12 mouse cellular contexts compared by ENCODE assay signal in genomic region chr9:70249881-70250681, GRCm38 (mm10). TPM values are rescaled to one million over a fixed set of nuclear protein-coding genes. Genes with fewer than 3 reads are reported as not detected.
DNase-seq lines count a peak whose midpoint lies in the region; ATAC-seq and TF ChIP-seq lines count a peak whose summit lies in the region.
"Had no signal": no experiment of that assay in that cellular context is flagged by ENCODE, and none has a peak within 500 bp of the region (broad histone marks: within the 10 kb centered on the region; RNA-seq: fewer than 3 reads in every experiment).

No protein-coding gene starts in this region.

- H3K27ac ChIP-seq in gastrocnemius, adult 2 months = peak overlapping the region; percentile 62
- H3K27ac ChIP-seq in embryonic fibroblast, embryonic 13.5 days (ENCODE audit: insufficient read depth, low read length) = peak overlapping the region; percentile 73
- H3K27ac ChIP-seq in lung, embryonic 14.5 days (ENCODE audit: low read depth) = peak overlapping the region; percentile 27; the same call in 1 of the 2 replicates
- no peak overlapping the region for H3K27ac ChIP-seq in thymus, adult 2 months (ENCODE audit: control insufficient read depth, insufficient read depth, low read length)
- H3K27ac ChIP-seq: forebrain, embryonic 15.5 days; hindbrain, embryonic 15.5 days had no signal

- TF ChIP-seq CTCF in gastrocnemius, adult 2 months (IDR thresholded peaks at IDR 0.05) = no peak
- no peak for TF ChIP-seq CTCF in E14TG2a.4 (conservative IDR thresholded peaks at IDR 0.05; ENCODE audit: low read length)
- no peak for TF ChIP-seq CTCF in embryonic fibroblast, embryonic 13.5 days (IDR thresholded peaks at IDR 0.05; ENCODE audit: borderline replicate concordance, insufficient read depth, low read length)
- no peak for TF ChIP-seq CTCF in lung, embryonic 14.5 days (IDR thresholded peaks at IDR 0.05; ENCODE audit: low read depth)
- no peak for TF ChIP-seq CTCF in thymus, adult 2 months (IDR thresholded peaks at IDR 0.05; ENCODE audit: borderline replicate concordance, control insufficient read depth, extremely low read depth, insufficient read depth, low read length, poor library complexity)

- TF ChIP-seq POLR2A in embryonic fibroblast, embryonic 13.5 days (IDR thresholded peaks at IDR 0.05; ENCODE audit: low read depth, low read length) = no peak
- TF ChIP-seq POLR2A in thymus, adult 2 months (IDR thresholded peaks at IDR 0.05; ENCODE audit: control insufficient read depth, extremely low read depth, insufficient read depth, low read length, poor library complexity) = no peak

- H3K4me1 ChIP-seq in E14TG2a.4 (replicated peaks; ENCODE audit: low read depth, low read length) = peaks cover 89% of the 10 kb centered on the region
- peaks cover 10% of the 10 kb centered on the region for H3K4me1 ChIP-seq in embryonic fibroblast, embryonic 13.5 days (ENCODE audit: control insufficient read depth, insufficient read depth, low read length)
- 0 out of 2 replicates have a peak, but pooled peaks cover 11% of the 10 kb centered on the region for H3K4me1 ChIP-seq in lung, embryonic 14.5 days (ENCODE audit: insufficient read depth)
- peaks cover 9% of the 10 kb centered on the region; the same call in 1 of the 2 replicates for H3K4me1 ChIP-seq in thymus, adult 2 months (replicated peaks; ENCODE audit: control insufficient read depth, insufficient read depth, low read length)
- H3K4me1 ChIP-seq: hindbrain, embryonic 15.5 days had no signal

- H3K36me3 ChIP-seq in E14TG2a.4 (ENCODE audit: insufficient read depth, low read length) = peaks cover 5% of the 10 kb centered on the region; the same call in 1 of the 2 replicates
- no peaks in the 10 kb centered on the region for H3K36me3 ChIP-seq in lung, embryonic 14.5 days (ENCODE audit: insufficient read depth)
- no peaks in the 10 kb centered on the region for H3K36me3 ChIP-seq in thymus, adult 2 months (ENCODE audit: control insufficient read depth, insufficient read depth, low read length)
- H3K36me3 ChIP-seq: forebrain, embryonic 15.5 days; hindbrain, embryonic 15.5 days had no signal

- intact Hi-C loops in gastrocnemius, adult 2 months (cut with DNase I) = loop anchor here (5.0 kb wide), 1 partner anchor 38 kb away; no protein-coding TSS in a partner anchor

- H3K27me3 ChIP-seq in E14TG2a.4 (ENCODE audit: insufficient read depth, low read length) = no peaks in the 10 kb centered on the region
- no peaks in the 10 kb centered on the region for H3K27me3 ChIP-seq in lung, embryonic 14.5 days (ENCODE audit: insufficient read depth, low read length)
- no peaks in the 10 kb centered on the region for H3K27me3 ChIP-seq in thymus, adult 2 months (ENCODE audit: control insufficient read depth, insufficient read depth, low read length)
- H3K27me3 ChIP-seq: forebrain, embryonic 15.5 days; hindbrain, embryonic 15.5 days had no signal

- no peak overlapping the region for H3K4me3 ChIP-seq in gastrocnemius, adult 2 months
- peak overlapping the region; percentile 53; the same call in 1 of the 2 replicates for H3K4me3 ChIP-seq in E14TG2a.4 (replicated peaks; ENCODE audit: low read length)
- H3K4me3 ChIP-seq in embryonic fibroblast, embryonic 13.5 days (ENCODE audit: insufficient read depth, low read length) = no peak overlapping the region
- no peak overlapping the region for H3K4me3 ChIP-seq in lung, embryonic 14.5 days (ENCODE audit: low read depth, low read length)
- no peak overlapping the region for H3K4me3 ChIP-seq in thymus, adult 2 months (ENCODE audit: control insufficient read depth, insufficient read depth, low read length)
- H3K4me3 ChIP-seq: forebrain, embryonic 15.5 days; hindbrain, embryonic 15.5 days had no signal

- peak; percentile 77 for DNase-seq in gastrocnemius, adult 2 months
- no peak for DNase-seq in gastrocnemius, postnatal 4 days (ENCODE audit: low spot score in 2 of 2)
- peak; percentile 59 for DNase-seq in lung, embryonic 14.5 days
- DNase-seq in urinary bladder, postnatal 36 days (ENCODE audit: low spot score in 2 of 2) = no peak
- DNase-seq in thymus, adult 2 months = no peak
- DNase-seq: cerebellum, adult 2 months; liver had no signal

- H3K9ac ChIP-seq in lung, embryonic 14.5 days = no peak overlapping the region
- H3K9ac ChIP-seq: forebrain, embryonic 15.5 days; hindbrain, embryonic 15.5 days had no signal

- 49% methylated on average over 12 of the region's 12 CpGs for WGBS in lung, embryonic 14.5 days
- WGBS in thymus, adult 2 months = 55% methylated on average over 12 of the region's 12 CpGs

- ATAC-seq in lung, embryonic 14.5 days (ENCODE audit: insufficient read depth) = no peak
- ATAC-seq in erythroblast, adult 5-6 weeks (replicated peaks; ENCODE audit: low FRiP score, poor library complexity, severe bottlenecking) = no peak
- ATAC-seq: forebrain, embryonic 15.5 days had no signal

- no peaks in the 10 kb centered on the region for H3K9me3 ChIP-seq in E14TG2a.4 (ENCODE audit: low read length)
- no peaks in the 10 kb centered on the region for H3K9me3 ChIP-seq in lung, embryonic 14.5 days (ENCODE audit: low read depth, low read length)
- H3K9me3 ChIP-seq: forebrain, embryonic 15.5 days; hindbrain, embryonic 15.5 days had no signal

- H3K4me2 ChIP-seq in lung, embryonic 14.5 days = no peak overlapping the region
- H3K4me2 ChIP-seq: forebrain, embryonic 15.5 days; hindbrain, embryonic 15.5 days had no signal

RNA-seq across cellular contexts. Expression of gene Myo1e, which starts 42.9 kb away (rescaled TPM):
- 10 to 100 TPM in 1 of 2 experiments, 1 to 10 TPM in 1; 5.7 to 11.7 TPM for total RNA-seq in gastrocnemius, adult 2 months (2021)
- total RNA-seq in gastrocnemius, postnatal 4 days (2021) = 10 to 100 TPM; 27.9 to 34.7 TPM
- 43.6 TPM in 2 replicates for polyA plus RNA-seq in embryonic fibroblast, embryonic 13.5 days (2011; ENCODE audit: insufficient read length, low read depth, missing spikeins)
- 27.6 and 31.4 TPM in 2 replicates for polyA plus RNA-seq in lung, embryonic 14.5 days (2014; fragmentation: Nextera tagmentation; extraction: Ambion mirVana)
- total RNA-seq in erythroblast, adult 5-6 weeks (2015; ENCODE audit: low replicate concordance) = not detected in 2 replicates
- not detected in 2 replicates for total RNA-seq in erythroblast, adult 5-6 weeks (2017; ENCODE audit: low replicate concordance)
- polyA plus RNA-seq in thymus, adult 2 months (2012; rRNA removed) = 3.6 and 3.7 TPM in 2 replicates

Comparison
In these comparisons a context has a peak if more than half of its experiments do, and no peak if none do; other contexts are left out.
1. DNase-seq: peak in gastrocnemius, adult 2 months (single experiment) and lung, embryonic 14.5 days (single experiment); none in gastrocnemius, postnatal 4 days (0 of 2), urinary bladder, postnatal 36 days (0 of 2) and thymus, adult 2 months (single experiment).
2. RNA of gene Myo1e, which starts 42.9 kb away (total RNA-seq): 27.9 to 34.7 TPM in gastrocnemius, postnatal 4 days and 5.7 to 11.7 TPM in gastrocnemius, adult 2 months; not detected in erythroblast, adult 5-6 weeks; every median in the first group is over 4 times any median in the second.